Mouse (Mus musculus) spleen, adult 2 months (tissue): ENCODE measurements around the gene Trib3.

Source experiments
- CTCF ChIP-seq: fragments of 200-500 bp; IDR thresholded peaks from 2 replicates; pipeline ENCODE4 v1.5.1; 2011; ENCODE audit warnings: mild to moderate bottlenecking, inconsistent platforms; ENCODE audit not compliant: insufficient read depth, insufficient read length, insufficient replicate concordance; ENCODE audit errors: extremely low read depth
- POLR2A ChIP-seq: fragments of 200-500 bp; IDR thresholded peaks from 2 replicates; pipeline ENCODE4 v1.6.1; 2011; ENCODE audit warnings: low read depth, low read length, inconsistent platforms

GRCm38 (mm10) chr2:152287560-152287959 lies 56.3 kb downstream of the Trib3 start:
- TF ChIP-seq CTCF: no peak
- TF ChIP-seq POLR2A: no peak
